Mouse (Mus musculus) erythroblast, embryonic 14.5 days (primary cell): ENCODE measurements around the gene Prep.

Source experiments
- GATA1 ChIP-seq: IDR thresholded peaks from 2 replicates; pipeline ENCODE4 v1.6.1; 2012; ENCODE audit warnings: low read length, inconsistent platforms, mixed read lengths
- TAL1 ChIP-seq: IDR thresholded peaks from 3 replicates; pipeline ENCODE4 v1.6.1; 2012; ENCODE audit warnings: low read length, inconsistent platforms, mixed read lengths

GRCm38 (mm10) chr10:45075491-45076051, 8.6 kb downstream of the Prep start:
- TF ChIP-seq GATA1, result no peak
- TF ChIP-seq TAL1, result no peak
